Mouse (Mus musculus): ENCODE data around the gene Mov10l1.

DNA sequence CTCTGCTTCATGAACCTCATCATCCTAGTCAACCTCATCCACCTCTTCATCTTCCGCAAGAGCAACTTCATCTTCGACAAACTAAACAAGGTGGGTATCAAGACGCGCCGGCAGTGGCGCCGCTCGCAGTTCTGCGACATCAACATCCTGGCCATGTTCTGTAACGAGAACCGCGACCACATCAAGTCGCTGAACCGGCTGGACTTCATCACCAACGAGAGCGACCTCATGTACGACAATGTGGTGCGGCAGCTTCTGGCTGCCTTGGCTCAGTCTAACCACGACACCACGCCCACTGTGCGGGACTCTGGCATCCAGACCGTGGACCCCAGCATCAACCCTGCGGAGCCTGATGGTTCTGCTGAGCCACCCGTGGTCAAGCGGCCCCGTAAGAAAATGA, 85.5 kb downstream of the Mov10l1 start:
- no peak for TF ChIP-seq HCFC1 (IDR thresholded peaks at IDR 0.05; ENCODE audit: borderline replicate concordance, insufficient read depth, low read length)
- TF ChIP-seq CHD2 (IDR thresholded peaks at IDR 0.05; ENCODE audit: low read depth, low read length), result no peak
- TF ChIP-seq ZC3H11A (IDR thresholded peaks at IDR 0.05; ENCODE audit: borderline replicate concordance, low read depth, low read length), result no peak
